Mouse (Mus musculus) cerebellum, adult 9-11 months (tissue): Measurements from ENCODE around the gene Ankrd13d.
A peak's percentile ranks its signal among the peaks of the same experiment; 100 is the strongest.

Experiments
- DNase-seq: peaks from one replicate; pipeline ENCODE4 v3.0.0; 2022

Ankrd13d gene

DNA sequence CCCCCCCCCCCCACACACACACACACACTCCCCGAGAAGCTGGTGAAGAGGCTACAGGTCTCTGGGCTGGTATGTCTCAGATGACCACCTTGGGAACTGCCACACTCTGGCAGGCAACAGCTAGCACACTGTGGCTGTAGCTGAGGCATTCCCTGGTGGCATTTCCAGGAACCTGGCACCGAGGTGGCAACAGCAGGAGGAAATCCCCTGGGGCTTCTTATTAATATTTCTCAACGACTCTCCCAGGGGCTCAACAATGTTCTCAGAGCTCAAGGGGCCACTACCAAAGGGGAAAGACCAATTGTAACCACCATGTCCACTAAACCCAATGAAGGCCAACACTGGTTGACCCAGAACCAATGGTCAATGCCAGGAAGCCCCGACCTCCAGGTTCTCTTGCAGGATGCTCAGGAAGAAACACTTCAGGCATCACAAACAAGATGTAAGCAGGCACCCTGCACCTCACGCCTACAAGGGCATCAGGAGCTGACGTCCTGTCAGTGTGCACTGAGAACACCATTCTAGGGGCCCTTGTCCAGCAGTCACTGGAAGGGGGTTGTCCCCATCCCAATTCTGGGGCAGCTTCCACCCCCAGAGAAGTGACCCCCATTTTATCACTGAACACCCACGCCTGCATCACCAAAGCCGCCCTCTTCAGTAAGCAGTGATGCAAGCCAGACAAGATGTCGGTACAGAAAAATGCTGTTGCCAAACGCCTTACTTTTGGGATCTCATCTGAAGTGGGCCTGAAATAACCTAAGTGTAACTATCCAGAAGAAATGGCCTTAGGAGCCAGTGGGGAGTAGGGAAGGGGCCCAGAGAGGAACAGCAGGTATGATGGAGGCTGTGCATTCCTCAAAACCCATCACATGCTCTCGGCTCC lies 18.2 kb upstream of the Ankrd13d start:
- no peak for DNase-seq

DNA sequence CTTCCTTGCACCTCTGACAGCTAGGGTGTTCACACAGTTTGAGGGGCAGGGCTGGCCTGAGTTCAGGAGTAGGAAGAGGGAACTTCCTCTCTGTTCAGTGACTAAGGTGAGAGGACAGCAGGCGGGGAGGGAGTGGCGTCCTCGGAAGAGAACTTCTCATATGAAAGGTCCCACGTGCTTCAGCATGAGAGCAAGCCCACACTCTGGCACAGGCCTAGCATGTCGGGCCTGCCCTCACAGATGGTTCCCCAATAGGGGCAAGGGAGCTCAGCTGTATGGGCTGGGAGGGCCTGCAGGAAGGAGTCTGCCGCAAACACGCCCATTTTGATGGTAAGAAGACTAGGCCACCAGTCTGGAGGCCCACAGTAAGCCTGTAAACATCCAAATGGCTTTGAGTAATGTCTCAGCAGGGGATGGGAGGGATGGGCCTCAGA lies 17.4 kb upstream of the Ankrd13d start:
- peak; percentile 76 for DNase-seq

DNA sequence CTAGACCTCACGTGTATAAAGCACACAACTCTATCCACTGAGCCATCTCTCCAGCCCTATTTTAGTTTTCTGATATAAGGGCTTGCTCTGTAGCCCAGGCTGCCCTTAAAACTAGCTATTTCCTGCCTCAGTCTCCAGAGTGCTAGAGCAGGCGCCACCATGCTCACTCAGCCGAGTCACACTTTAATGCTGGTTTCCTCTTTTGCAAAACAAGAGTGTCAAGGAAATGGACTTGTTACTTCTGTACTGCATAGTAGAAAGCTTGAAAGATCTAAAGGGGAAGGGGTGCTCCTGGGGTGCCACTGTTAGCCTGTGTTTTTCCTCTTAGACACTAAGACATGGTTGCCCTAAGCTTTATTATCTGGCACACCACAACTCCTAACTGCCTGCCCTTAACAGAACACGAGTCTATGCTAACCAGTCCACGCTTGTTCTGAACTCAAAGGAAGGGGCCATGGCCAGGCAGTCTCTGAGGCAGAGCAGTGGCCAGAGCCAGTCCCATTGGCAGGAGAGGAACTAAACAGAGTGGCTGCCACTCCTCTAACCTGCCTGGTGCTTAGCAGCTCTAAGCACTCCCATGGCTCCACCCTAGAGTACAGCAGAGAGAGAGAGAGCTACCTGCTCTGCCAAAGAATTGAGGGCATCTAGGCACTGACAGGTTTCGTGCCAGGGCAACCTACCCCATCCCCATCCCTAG lies 16.8 kb upstream of the Ankrd13d start:
- no peak for DNase-seq

- no peak for DNase-seq
These were observed 16.2 kb upstream of the Ankrd13d start for GRCm38 (mm10) chr19:4299126-4299525.

DNA sequence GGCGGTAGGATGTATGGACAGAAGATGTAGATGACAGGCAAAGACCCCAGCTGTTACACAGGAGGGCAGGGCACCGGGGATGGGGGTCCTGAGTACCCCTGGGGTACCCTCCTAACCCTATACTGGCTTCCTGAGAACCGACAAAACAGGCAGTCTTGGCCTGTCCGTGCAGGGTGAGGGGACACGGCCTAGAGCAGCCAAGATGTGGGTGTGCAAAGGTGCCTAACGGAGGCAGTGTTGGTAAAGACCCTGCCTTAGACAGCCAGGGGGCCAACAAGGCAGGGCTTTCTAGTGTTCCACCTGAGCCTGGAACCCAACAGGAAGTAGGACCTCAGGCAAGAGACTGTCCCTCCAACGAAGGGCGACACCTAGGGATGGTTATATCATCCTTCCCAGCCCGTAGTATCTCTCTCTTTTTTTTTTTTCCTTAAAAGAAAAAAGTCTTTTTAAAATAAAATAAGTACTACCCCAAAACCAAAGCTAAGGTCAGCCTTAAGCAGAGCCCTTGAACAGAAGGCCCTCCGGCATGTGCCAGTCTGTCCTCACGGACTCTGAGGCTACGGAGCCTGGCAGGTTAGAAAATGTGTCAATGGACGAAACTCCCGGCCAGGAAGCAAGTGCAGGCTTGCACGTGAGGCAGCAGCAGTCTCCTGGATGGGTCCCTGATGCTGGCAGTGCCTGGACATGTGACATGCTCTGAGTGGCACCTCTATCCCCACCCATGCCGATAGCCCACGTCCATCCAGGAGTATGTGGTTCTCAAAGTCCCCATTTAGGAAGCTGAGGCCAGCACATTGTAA lies 15.6 kb upstream of the Ankrd13d start:
- DNase-seq = no peak

- no peak for DNase-seq
These were observed 14.9 kb upstream of the Ankrd13d start for GRCm38 (mm10) chr19:4297851-4298250.

GRCm38 (mm10) chr19:4296611-4297010 lies 13.7 kb upstream of the Ankrd13d start:
- DNase-seq = no peak

GRCm38 (mm10) chr19:4295391-4295790 lies 12.5 kb upstream of the Ankrd13d start:
- DNase-seq = no peak

GRCm38 (mm10) chr19:4294381-4295097 lies 11.6 kb upstream of the Ankrd13d start:
- DNase-seq = no peak

DNA sequence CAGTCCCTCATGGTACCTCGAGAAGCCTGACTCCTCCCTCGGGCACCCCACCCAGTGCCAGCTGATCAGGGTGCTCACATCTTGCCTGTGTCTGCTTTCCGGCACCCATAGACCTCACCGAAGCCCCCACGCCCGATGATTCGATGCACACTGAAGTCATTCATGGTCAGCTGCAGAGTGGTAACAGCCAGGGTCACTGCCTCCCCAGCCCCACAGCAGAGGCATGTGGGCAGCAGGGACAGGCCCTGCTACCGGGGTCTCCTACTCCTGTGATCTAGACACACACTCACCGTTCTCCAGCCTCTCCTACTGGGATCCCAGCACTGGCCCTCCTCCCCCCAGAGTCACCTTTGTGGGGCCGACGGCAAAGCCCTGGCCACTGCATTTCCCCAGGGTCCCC lies 8.2 kb upstream of the Ankrd13d start:
- no peak for DNase-seq

DNA sequence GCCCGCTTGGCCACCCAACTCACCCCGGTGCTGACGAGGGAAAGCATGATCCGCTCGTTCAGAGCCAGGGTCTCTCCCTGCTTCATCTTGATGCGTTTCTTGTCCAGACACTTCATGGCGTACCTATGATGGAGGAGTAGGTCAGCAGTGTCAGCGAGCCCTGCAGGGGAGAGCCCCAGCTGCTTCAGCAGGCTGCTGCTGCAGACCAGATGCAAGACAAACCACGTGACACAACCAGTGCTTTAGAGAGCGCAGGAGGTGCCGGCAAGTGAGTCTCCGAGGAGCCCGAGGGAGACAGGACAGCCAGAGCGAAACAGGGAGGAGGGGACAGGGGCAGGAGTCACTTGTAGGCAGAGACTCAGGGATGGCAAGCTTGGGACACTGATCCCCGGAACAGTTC lies 7.8 kb upstream of the Ankrd13d start:
- no peak for DNase-seq

- DNase-seq = no peak
These were observed 716 bp upstream of the Ankrd13d start for GRCm38 (mm10) chr19:4283653-4284052.

GRCm38 (mm10) chr19:4280425-4280824 lies 2.5 kb downstream of the Ankrd13d start:
- no peak for DNase-seq

GRCm38 (mm10) chr19:4279487-4279886 lies 3.5 kb downstream of the Ankrd13d start:
- DNase-seq = no peak

DNA sequence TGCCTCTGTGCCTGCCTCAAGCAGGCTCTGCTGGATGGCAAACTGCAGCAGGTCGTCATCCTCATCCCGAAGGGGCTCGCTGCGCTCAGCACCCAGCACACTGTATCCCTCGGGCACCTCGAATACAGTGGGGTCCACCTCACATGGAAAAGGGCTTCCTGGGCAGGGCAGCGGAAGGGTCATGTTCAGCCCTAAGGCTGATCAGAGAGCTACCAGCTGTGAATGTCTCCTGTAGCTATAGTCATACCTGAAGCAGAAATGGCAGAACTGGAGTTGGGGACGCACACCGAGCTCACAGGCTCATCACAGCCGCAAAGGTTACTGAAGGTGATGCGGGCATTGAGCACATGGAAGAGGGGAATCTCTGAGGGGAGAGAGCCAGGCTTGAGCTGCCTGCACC lies 12.0 kb downstream of the Ankrd13d start:
- DNase-seq = peak; percentile 24

DNA sequence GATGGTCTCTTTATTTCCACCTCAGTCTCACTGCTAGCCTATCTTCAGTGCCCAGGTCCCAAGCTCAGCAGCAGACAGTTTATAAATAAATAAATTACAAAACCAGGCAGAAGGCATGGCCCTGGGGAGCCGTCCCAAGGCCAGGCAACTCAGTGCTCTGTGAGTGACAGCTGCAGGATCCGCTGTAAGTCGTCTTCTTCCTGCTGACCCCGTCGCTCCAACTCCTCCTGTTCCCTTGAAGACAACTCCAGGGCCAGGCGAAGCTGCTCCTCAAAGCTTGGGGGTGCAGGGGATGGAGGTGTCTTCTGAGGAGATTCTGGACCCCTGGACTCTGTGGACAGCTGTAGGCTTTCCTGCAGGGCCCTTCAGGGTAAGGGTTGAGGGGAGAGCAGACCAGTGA lies 12.8 kb downstream of the Ankrd13d start:
- peak; percentile 48 for DNase-seq

DNA sequence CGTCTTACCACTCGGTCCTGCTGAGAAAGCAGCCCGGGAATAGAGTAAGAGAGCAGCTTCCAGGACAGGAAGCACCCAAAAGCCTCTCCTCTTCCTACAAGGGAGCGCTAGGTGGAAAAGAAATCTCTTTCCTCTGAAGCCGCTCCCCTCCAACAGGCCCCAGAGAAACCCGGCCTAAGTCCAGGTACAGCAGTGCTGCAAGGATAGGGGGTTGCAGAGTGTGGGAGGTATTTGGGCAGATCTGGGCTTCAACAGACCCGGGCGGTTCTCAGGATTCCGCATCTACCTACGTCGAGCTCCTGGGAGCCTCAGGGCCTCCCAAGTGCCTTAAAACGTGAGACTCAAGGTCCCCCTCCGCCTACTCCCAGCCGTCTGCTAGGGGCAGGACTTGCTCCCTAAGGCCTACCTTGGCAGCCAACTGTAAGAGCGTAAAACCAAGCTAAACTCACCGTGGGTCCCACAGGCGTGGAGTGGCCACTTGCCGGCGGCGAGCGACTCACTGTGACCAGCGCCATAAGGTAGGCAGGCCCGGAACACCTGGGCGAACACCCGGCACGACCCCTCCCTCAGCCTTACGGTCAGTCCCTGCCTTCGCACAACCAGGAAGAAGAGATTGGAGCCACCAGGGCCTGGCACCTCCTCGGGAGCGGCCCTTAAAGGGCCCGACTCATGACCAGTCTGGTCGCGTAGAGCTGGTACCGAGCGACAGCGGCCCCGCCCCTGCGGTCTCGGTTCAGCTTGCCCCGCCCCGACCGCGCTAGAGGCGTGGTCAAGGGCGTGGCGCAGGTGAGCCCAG lies 14.2 kb downstream of the Ankrd13d start, which contains the start of gene Ssh3:
Ssh3 (minus strand) TSS at position 615 of the 796 bp plus-strand sequence.
- DNase-seq = peak; percentile 88

- DNase-seq = peak; percentile 15
These were observed 17.0 kb downstream of the Ankrd13d start for GRCm38 (mm10) chr19:4265956-4266355.

DNA sequence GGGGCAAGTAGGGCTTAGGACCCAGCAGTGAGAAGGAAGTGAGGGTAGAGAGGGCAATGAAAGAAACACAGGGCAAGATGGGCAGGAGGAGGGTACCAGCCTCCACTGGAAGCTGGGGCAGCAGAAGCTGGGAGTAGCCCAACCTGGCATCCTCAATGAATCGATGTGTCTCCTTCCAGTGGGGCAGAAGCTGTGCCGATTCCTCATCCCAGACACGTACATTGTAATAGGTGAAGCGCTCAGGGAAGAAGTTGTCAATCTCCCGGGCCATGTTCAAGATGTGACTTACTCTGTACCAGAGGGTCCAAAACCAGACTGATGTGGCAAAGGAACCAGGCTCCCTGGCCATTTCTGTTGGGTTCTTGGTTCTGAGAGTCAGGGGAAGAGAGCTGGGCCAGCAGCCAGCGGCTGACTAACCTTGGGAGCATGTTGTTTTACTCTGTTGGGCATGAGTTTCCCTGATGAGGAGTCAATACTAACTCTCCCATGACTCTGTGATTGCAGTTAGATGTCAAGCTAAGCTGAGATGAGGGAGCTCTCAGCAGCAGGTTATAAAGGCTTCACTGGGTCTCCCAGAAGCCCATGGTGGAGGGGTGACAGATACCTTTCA lies 18.7 kb downstream of the Ankrd13d start:
- no peak for DNase-seq

- DNase-seq = peak; percentile 39
These were observed 19.2 kb downstream of the Ankrd13d start for GRCm38 (mm10) chr19:4263702-4264101.

DNA sequence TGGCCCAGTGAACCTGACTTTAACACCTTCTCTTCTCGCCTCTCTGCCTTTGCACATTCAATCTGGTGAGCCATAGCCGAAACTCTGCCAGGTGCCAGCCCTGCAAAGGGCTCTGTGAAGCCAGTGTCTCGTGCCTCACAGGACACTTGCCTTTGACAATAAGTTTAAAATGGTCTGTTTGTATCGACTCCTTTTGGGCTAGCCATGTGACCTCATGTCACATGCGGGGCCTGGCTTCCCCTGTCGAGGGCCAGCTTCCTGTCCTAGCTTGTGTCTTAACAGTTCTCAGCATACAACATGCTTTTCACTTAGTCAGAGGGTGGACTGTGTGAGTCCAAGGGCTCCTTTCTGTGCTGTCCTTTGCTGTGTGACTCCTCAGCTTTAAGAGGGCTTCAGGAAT lies 20.2 kb downstream of the Ankrd13d start:
- no peak for DNase-seq
